Mouse (Mus musculus) kidney, adult 9 months (tissue): ENCODE data around the gene Ap4m1.
"Not testable (repeated sequence)": the region's sequence is repeated elsewhere in the genome, so short reads cannot be mapped to it uniquely, and the experiment has no call there.

Source experiments
- DNase-seq: peaks from one replicate; pipeline ENCODE4 v3.0.0; 2022

Gene Ap4m1

DNA sequence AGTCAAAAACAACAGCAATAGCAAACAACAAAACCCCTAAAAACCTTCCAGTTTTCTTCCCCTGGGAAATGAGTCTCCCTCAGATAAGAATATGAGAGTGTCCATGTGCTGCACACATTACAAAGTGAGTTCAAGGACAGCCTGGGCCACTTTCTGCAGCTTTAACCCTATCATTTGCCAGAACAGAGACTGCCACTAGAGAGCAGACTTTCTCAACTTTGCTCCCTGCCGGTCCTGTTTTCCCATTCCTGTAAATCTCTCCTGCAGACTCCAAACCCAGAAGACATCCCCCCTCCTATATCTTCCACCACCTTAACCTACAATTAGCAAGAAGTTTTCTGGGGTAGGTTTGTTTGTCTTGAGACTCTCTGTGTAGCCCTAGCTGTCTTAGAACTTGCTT lies 27.8 kb downstream of the Ap4m1 start:
- DNase-seq, result peak; percentile 41

- DNase-seq, result no peak
Measured at GRCm38 (mm10) chr5:138202086-138202485, 30.3 kb downstream of the Ap4m1 start.

- no peak for DNase-seq
Measured at GRCm38 (mm10) chr5:138207253-138207652, 35.5 kb downstream of the Ap4m1 start.

DNA sequence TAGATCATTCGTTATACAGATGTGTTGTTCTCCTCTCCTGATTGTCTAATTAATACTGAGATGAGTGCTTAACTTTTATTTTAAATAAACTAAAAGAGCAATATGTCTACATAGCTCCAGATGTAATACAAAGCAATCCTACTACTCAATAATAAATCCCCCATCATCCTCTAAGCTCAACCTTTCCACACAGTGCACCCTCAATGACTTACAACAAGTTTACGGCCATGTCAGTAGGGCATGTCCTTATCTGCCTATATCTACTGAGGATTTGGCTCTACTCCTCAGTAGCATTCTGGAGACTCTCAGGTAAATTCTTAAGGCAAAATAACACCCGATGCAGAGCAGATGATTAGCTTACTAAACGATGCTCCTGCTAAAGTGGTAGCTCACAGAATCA lies 36.1 kb downstream of the Ap4m1 start:
- DNase-seq, result no peak

DNA sequence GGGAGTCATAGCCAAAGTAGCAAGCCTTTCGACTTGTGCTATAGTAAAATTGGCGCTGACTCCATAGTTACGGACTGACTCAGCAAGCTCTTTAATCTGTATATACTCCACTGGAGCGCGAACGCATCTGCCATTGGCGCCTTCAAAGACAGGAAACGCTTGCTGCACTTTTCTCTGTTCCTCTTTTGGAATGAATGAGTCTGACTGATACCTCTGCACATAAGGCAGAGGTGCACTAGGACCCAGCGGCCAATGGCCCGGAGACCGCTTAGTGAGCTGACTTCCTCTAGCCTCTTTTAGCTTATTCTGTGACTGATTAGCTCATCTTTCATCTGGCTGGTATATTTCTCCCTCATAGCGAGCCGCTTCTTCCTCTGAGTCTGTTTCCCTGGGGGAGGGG lies 44.8 kb downstream of the Ap4m1 start:
- not testable (repeated sequence) for DNase-seq

DNA sequence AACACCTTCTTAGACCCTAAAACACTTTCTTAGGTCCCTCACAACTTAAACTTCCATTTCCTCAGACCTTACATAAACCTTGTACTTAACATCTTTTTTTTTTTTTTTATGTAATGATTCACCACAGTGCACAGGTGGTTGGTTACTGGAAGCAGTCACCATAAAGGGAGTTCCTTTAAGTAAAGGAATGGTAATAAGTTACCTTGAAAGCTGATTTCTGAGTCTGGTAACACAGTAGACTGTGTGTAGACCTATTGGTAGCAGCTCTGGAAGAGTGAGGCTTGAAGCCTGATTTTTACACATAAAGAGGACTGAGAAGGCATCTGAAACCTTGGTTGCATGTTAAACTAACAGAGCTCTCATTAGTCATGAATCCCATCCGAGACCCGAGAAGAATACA lies 48.1 kb downstream of the Ap4m1 start:
- peak; percentile 22 for DNase-seq

DNA sequence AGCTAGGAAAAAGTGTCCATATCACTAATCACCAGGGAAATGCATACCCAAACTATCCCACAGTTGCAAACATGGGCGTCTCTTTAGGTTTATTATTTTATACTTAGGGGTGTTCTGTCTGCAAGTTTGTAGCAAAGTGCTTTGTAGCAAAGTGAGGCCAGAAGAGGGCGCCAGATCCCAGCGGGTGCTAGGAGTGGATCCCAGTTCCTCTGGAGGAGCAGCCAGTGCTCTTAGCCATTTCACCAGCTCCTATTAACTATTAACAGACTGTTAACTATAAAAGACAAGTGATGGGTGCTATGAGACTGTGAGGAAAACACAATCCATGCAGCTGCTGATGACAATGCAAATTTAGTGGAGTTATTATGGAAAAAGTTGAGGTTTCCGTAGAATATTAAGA lies 50.3 kb downstream of the Ap4m1 start:
- peak; percentile 96 for DNase-seq

DNA sequence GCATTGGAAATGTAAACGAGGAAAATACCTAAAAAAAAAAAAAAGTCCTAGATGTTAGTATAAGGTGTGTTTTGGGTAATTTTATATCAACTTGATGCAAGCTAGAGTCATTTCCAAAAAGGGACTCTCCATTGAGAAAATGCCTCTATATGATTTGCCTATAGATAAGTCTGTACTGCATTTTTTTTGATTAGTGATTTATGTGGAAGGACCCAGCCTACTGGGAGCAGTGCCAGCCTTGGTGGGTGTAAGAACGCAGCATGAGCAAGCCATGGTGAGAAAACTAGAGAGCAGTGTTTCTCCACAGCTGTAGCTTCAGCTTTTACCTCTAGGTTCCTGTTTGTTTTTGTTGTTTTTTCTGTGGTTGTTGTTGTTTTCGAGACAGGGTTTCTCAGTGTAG lies 51.5 kb downstream of the Ap4m1 start:
- DNase-seq, result no peak

DNA sequence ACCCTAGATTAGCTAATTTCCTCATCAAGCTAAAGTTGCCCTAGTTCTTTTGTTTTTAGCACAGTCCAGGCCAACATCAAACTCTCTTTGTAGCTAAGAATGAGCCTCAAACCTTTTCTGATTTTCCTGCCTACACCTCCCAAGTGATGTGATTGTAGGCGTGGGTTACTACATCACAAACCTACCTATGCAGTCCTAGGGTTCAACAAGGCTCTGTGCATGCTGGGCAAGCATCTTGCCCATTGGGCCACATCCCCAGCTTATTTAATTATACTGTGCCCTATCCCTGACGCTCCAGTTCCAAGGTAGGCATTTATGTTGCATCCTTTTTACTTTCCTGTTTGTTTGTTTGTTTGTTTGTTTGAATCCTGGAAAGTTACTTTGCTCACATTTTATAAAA lies 53.9 kb downstream of the Ap4m1 start, which contains the start of gene Nxpe5:
TSS of gene Nxpe5 (plus strand) at position 199 of the 400 bp plus-strand sequence.
- no peak for DNase-seq

GRCm38 (mm10) chr5:138226491-138226890 lies 54.7 kb downstream of the Ap4m1 start:
- DNase-seq, result no peak

GRCm38 (mm10) chr5:138227367-138227766 lies 55.6 kb downstream of the Ap4m1 start:
- no peak for DNase-seq

DNA sequence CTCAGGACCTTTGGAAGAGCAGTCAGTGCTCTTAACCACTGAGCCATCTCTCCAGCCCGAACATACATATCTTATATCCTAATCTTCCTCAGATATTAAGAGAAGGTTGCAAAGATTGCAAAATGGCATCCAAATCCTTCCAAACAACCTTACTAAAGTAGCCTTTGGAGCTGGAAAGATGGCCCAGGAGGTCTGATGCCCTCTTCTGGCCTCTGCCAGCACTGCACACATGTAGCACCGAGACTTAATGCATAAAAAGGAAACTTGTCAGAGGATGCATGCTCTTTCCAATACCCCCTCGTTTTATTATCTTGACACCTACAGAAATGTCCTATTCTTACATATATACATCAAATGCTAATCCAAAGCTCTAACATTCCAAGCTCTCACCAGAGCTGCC lies 56.2 kb downstream of the Ap4m1 start:
- DNase-seq, result peak; percentile 60

DNA sequence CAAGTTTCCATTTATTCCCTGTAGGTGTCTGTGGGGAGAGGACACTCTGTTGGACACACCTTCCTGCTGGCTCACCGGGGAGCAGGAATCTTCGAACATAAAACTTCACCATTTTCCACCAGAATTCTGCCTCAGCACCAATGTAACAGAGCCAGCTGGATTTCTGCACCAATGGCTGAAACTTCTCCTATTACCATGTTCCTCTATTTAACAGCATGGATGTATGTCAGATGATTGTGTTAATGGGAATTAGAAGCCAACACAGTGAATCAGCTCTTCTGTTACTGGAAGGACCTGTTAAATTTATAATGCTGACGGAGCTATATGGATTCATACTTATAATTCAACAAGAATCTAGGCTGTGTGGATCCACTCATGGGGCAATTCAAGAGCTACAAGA lies 57.7 kb downstream of the Ap4m1 start:
- DNase-seq, result no peak
